Mouse (Mus musculus): ENCODE data around the gene Mta1. TPM values are rescaled to one million over a fixed set of nuclear protein-coding genes. Genes with fewer than 3 reads are reported as not detected.
A peak's percentile ranks its signal among the peaks of the same experiment; 100 is the strongest.

Gene Mta1
- polyA plus RNA-seq, 1 experiment = 77.4 TPM

GRCm38 (mm10) chr12:113106386-113106785, 8.3 kb downstream of the Mta1 start:
- 48% methylated on average over 6 of the region's 6 CpGs for WGBS
- DNase-seq = no peak
- Histone ChIP-seq H3K4me1 (ENCODE audit: control insufficient read depth, insufficient read depth, low read length) (peaks cover 12% of the 10 kb centered on the region), H3K4me3 (replicated peaks; ENCODE audit: extremely low read depth, low read depth, low read length) (no peak overlapping the region)
- no peak for TF ChIP-seq POLR2A (IDR thresholded peaks at IDR 0.05; ENCODE audit: borderline replicate concordance, extremely low read depth, low read depth, low read length)
- no peak for TF ChIP-seq CTCF (IDR thresholded peaks at IDR 0.05; ENCODE audit: insufficient read depth, low read length)

GRCm38 (mm10) chr12:113107431-113108124, 9.5 kb downstream of the Mta1 start:
- 57% methylated on average over 4 of the region's 4 CpGs for WGBS
- TF ChIP-seq CTCF (IDR thresholded peaks at IDR 0.05; ENCODE audit: insufficient read depth, low read length) = no peak
- no peak for TF ChIP-seq POLR2A (IDR thresholded peaks at IDR 0.05; ENCODE audit: borderline replicate concordance, extremely low read depth, low read depth, low read length)
- Histone ChIP-seq H3K4me1 (ENCODE audit: control insufficient read depth, insufficient read depth, low read length) (peaks cover 12% of the 10 kb centered on the region), H3K4me3 (replicated peaks; ENCODE audit: extremely low read depth, low read depth, low read length) (no peak overlapping the region)
- DNase-seq = no peak

- H3K4me1 ChIP-seq (ENCODE audit: control insufficient read depth, insufficient read depth, low read length) = peaks cover 12% of the 10 kb centered on the region
- WGBS = 77% methylated on average over 17 of the region's 17 CpGs
- DNase-seq = no peak
Measured at GRCm38 (mm10) chr12:113108528-113109283, 10.6 kb downstream of the Mta1 start.

GRCm38 (mm10) chr12:113109801-113110200, 11.7 kb downstream of the Mta1 start:
- TF ChIP-seq POLR2A (IDR thresholded peaks at IDR 0.05; ENCODE audit: borderline replicate concordance, extremely low read depth, low read depth, low read length) (no peak), CTCF (IDR thresholded peaks at IDR 0.05; ENCODE audit: insufficient read depth, low read length) (no peak)
- H3K4me3 ChIP-seq (replicated peaks; ENCODE audit: extremely low read depth, low read depth, low read length) = no peak overlapping the region
- H3K4me1 ChIP-seq (ENCODE audit: control insufficient read depth, insufficient read depth, low read length) = peaks cover 10% of the 10 kb centered on the region
- DNase-seq = no peak
- WGBS = 76% methylated on average over 10 of the region's 10 CpGs

More at GRCm38 (mm10) chr12:113108528-113109283, 10.6 kb downstream of the Mta1 start:
- no peak for TF ChIP-seq POLR2A (IDR thresholded peaks at IDR 0.05; ENCODE audit: borderline replicate concordance, extremely low read depth, low read depth, low read length)
- TF ChIP-seq CTCF (IDR thresholded peaks at IDR 0.05; ENCODE audit: insufficient read depth, low read length) = no peak
- H3K4me3 ChIP-seq (replicated peaks; ENCODE audit: extremely low read depth, low read depth, low read length) = no peak overlapping the region

DNA sequence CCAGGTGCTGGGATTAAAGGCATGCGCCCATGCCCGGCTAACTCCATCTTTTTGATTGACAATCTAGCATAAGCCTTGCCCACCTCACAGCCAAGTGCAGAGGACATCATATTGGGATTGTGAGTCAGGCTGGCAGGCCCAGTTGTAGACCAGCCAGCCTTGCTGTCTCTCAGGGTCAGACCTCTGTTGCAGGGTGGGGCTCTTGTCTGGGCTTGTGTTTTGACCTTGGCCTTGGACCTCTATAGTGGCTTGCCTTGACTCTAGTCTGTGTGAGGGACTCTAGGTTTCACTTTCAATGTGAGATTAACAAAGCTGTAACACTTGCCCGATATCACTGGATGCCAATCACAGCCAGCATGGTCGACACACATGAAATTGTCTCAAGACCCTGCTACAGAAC, 16.1 kb downstream of the Mta1 start:
- Histone ChIP-seq H3K4me1 (ENCODE audit: control insufficient read depth, insufficient read depth, low read length) (no peaks in the 10 kb centered on the region), H3K4me3 (replicated peaks; ENCODE audit: extremely low read depth, low read depth, low read length) (no peak overlapping the region)
- TF ChIP-seq CTCF (IDR thresholded peaks at IDR 0.05; ENCODE audit: insufficient read depth, low read length) (no peak), POLR2A (IDR thresholded peaks at IDR 0.05; ENCODE audit: borderline replicate concordance, extremely low read depth, low read depth, low read length) (no peak)
- DNase-seq = no peak
- 90% methylated on average over 4 of the region's 4 CpGs for WGBS

DNA sequence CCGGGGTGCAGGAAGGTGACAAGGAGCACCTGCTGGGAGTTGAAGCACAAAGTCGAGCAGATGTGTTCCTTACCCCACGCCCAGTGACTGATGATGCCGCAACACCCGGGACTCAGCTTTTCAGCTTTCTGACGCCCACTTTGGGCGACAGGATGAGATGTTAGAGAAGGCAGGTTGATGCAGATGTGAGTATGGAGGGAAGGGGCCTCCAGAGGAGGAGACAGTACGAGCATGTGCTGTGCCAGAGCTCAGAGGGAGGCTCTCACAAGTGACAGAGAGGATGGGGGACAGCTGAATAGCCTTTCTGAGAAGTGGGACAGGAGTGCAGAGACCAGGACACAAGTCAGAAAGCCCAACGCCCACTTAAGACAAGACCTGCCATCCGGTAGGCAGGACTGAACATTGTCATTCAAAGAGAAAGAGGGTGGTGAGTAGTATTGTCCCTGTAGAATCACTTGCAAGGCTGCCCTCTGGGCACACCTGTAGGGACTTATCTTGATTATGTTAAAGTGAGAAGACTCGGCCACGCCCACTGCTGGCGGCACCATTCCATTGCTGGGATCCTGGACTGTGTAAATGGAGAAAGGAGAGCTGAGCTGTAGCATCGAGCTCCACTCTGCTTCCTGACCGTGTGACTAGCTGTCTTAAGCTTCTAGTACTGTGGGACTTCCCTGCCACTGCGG, 16.9 kb downstream of the Mta1 start:
- no peak for TF ChIP-seq CTCF (IDR thresholded peaks at IDR 0.05; ENCODE audit: insufficient read depth, low read length)
- no peak for TF ChIP-seq POLR2A (IDR thresholded peaks at IDR 0.05; ENCODE audit: borderline replicate concordance, extremely low read depth, low read depth, low read length)
- WGBS = 77% methylated on average over 16 of the region's 16 CpGs
- Histone ChIP-seq H3K4me1 (ENCODE audit: control insufficient read depth, insufficient read depth, low read length) (peaks cover 2% of the 10 kb centered on the region; the same call in 1 of the 2 replicates), H3K4me3 (replicated peaks; ENCODE audit: extremely low read depth, low read depth, low read length) (no peak overlapping the region)
- DNase-seq = no peak

DNA sequence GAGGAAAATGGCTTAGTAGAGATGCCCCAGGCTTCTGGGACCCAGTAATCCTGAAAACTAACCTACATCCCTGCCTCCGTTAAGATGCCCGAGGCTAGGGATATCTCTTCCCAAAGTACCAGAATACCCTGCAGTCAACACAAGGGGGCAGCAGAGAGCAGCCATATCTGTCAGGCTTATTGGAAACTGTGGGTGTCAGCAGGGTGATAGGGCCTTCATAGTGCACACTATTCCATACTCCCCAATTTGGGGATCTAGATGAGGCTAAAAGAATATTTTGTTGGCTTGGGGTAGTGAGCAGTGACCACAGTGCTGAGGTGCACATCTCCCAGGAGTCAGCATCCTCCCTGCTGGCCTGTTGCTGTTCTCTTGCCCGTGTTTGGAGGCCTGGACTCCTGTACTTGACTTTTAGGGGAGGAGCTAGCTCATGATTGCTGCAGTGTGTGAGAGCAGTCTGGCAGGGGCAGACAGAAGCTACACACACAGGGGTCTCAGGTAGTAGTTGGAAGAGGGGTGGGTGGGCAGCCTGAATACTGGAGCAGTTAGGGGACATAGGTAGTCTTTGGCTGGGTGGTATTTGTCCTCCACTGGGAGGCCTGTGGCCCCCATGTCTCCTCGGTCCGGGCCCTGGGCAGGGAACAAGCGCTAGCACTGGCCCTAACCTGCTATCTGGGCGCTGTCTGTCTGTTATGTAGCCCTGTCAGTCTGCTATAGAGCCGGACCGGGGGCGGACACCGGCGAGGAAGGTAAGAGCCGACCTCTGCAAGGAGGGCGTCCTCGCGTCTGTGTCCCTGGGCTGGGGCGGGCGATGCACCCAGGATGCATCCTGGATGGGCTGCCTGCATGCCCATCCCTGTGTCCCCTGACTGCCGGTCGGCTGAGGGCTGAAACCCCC, 21.7 kb downstream of the Mta1 start:
- Histone ChIP-seq H3K4me1 (ENCODE audit: control insufficient read depth, insufficient read depth, low read length) (peaks cover 2% of the 10 kb centered on the region; the same call in 1 of the 2 replicates), H3K4me3 (replicated peaks; ENCODE audit: extremely low read depth, low read depth, low read length) (no peak overlapping the region)
- WGBS = 85% methylated on average over 20 of the region's 20 CpGs
- TF ChIP-seq POLR2A (IDR thresholded peaks at IDR 0.05; ENCODE audit: borderline replicate concordance, extremely low read depth, low read depth, low read length) (no peak), CTCF (IDR thresholded peaks at IDR 0.05; ENCODE audit: insufficient read depth, low read length) (peak; percentile 83)
- DNase-seq = peak; percentile 86

- no peak overlapping the region for H3K4me3 ChIP-seq (replicated peaks; ENCODE audit: extremely low read depth, low read depth, low read length)
- no peak for DNase-seq
- TF ChIP-seq POLR2A (IDR thresholded peaks at IDR 0.05; ENCODE audit: borderline replicate concordance, extremely low read depth, low read depth, low read length) (no peak), CTCF (IDR thresholded peaks at IDR 0.05; ENCODE audit: insufficient read depth, low read length) (no peak)
- peaks cover under 1% of the 10 kb centered on the region; the same call in 1 of the 2 replicates for H3K4me1 ChIP-seq (ENCODE audit: control insufficient read depth, insufficient read depth, low read length)
- 75% methylated on average over 6 of the region's 6 CpGs for WGBS
Measured at GRCm38 (mm10) chr12:113124726-113125125, 26.6 kb downstream of the Mta1 start.

Measured in lung, adult 2 months (tissue).